Mouse (Mus musculus): ENCODE results near the gene Fance.

DNA sequence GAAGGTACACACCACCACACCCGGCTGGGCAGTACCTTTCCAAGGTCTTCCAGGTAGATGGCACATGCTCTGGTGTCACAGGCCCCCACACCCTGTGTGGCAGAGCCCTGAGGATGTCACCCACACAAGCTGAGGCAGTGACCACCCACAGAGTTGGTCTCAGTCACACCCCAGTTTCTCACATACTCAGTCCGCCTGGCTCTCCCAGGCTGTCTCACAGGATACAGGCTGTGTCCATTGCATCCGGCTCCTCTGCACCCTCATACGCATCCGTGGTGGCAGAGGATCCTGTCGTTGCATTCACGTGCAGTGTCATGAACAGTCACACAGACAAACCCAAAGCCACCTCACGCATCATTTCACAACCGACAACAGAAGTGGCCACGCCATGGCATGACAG lies 34.0 kb downstream of the Fance start:
- no peak for TF ChIP-seq POLR2A (IDR thresholded peaks at IDR 0.05; ENCODE audit: low read depth, low read length)
- no peak for TF ChIP-seq CTCF (conservative IDR thresholded peaks at IDR 0.05; ENCODE audit: insufficient read depth, insufficient read length, low read depth, low read length)

Data from kidney, adult 2 months (tissue).